32 mouse cellular contexts compared by ENCODE assay signal in genomic region chr15:62120735-62121134, GRCm38 (mm10).
DNase-seq lines count a peak whose midpoint lies in the region; ATAC-seq and TF ChIP-seq lines count a peak whose summit lies in the region.
"Had no signal": no experiment of that assay in that cellular context is flagged by ENCODE, and none has a peak within 500 bp of the region (broad histone marks: within the 10 kb centered on the region; RNA-seq: fewer than 3 reads in every experiment).

No protein-coding gene starts in this region.

- H3K9ac ChIP-seq in forebrain, embryonic 12.5 days = no peak overlapping the region
- no peak overlapping the region for H3K9ac ChIP-seq in liver, adult 2 months (ENCODE audit: low read depth, low read length)
- no peak overlapping the region for H3K9ac ChIP-seq in liver, embryonic 16.5 days (ENCODE audit: low read depth, low read length)
- H3K9ac ChIP-seq: forebrain, embryonic 13.5 days; hindbrain, embryonic 12.5 days; intestine, embryonic 15.5 days; limb, embryonic 15.5 days; neural tube, embryonic 15.5 days; stomach, embryonic 15.5 days had no signal

- peaks cover 42% of the 10 kb centered on the region; the same call in 1 of the 2 replicates for H3K4me1 ChIP-seq in forebrain, embryonic 10.5 days
- H3K4me1 ChIP-seq in forebrain, embryonic 12.5 days = no peaks in the 10 kb centered on the region
- H3K4me1 ChIP-seq in liver, adult 2 months (ENCODE audit: control insufficient read depth, insufficient read depth, low read length) = peaks cover 11% of the 10 kb centered on the region
- peaks cover 48% of the 10 kb centered on the region for H3K4me1 ChIP-seq in embryonic facial prominence, embryonic 10.5 days
- peaks cover 31% of the 10 kb centered on the region for H3K4me1 ChIP-seq in liver, embryonic 16.5 days (ENCODE audit: control insufficient read depth, low read depth, low read length)
- H3K4me1 ChIP-seq: forebrain, embryonic 13.5 days; hindbrain, embryonic 12.5 days had no signal

- H3K27me3 ChIP-seq in forebrain, embryonic 10.5 days (ENCODE audit: poor library complexity, severe bottlenecking) = no peaks in the 10 kb centered on the region
- no peaks in the 10 kb centered on the region for H3K27me3 ChIP-seq in forebrain, embryonic 12.5 days
- H3K27me3 ChIP-seq in liver, adult 2 months (ENCODE audit: control insufficient read depth, insufficient read depth, low read length) = no peaks in the 10 kb centered on the region
- H3K27me3 ChIP-seq in embryonic facial prominence, embryonic 10.5 days (replicated peaks; ENCODE audit: low read depth, poor library complexity, severe bottlenecking) = no peaks in the 10 kb centered on the region
- H3K27me3 ChIP-seq in liver, embryonic 16.5 days (ENCODE audit: control insufficient read depth, insufficient read depth, low read depth, low read length) = no peaks in the 10 kb centered on the region
- H3K27me3 ChIP-seq: forebrain, embryonic 13.5 days; hindbrain, embryonic 12.5 days; intestine, embryonic 15.5 days; limb, embryonic 15.5 days; neural tube, embryonic 15.5 days; stomach, embryonic 15.5 days had no signal

- peaks cover 3% of the 10 kb centered on the region; the same call in 1 of the 2 replicates for H3K79me2 ChIP-seq in liver, adult 2 months (ENCODE audit: control insufficient read depth, insufficient read depth, low read length)

- H3K27ac ChIP-seq in forebrain, embryonic 10.5 days = peak overlapping the region; percentile 16; the same call in 1 of the 2 replicates
- H3K27ac ChIP-seq in forebrain, embryonic 12.5 days = no peak overlapping the region
- H3K27ac ChIP-seq in liver, adult 2 months (replicated peaks; ENCODE audit: insufficient read depth, low read depth, low read length) = no peak overlapping the region
- H3K27ac ChIP-seq in embryonic facial prominence, embryonic 10.5 days (replicated peaks) = peak overlapping the region; percentile 6; the same call in 1 of the 2 replicates
- H3K27ac ChIP-seq in liver, embryonic 16.5 days (ENCODE audit: low read length) = peak overlapping the region; percentile 43; the same call in 1 of the 2 replicates
- H3K27ac ChIP-seq: forebrain, embryonic 13.5 days; hindbrain, embryonic 12.5 days; hindbrain, postnatal 0 days; intestine, embryonic 15.5 days; limb, embryonic 10.5 days; limb, embryonic 15.5 days; neural tube, embryonic 15.5 days; stomach, embryonic 15.5 days had no signal

- TF ChIP-seq CTCF in liver, adult 2 months (IDR thresholded peaks at IDR 0.05; ENCODE audit: low read depth, low read length) = no peak

- H3K9me3 ChIP-seq in forebrain, embryonic 10.5 days = no peaks in the 10 kb centered on the region
- H3K9me3 ChIP-seq in forebrain, embryonic 12.5 days = no peaks in the 10 kb centered on the region
- H3K9me3 ChIP-seq in embryonic facial prominence, embryonic 10.5 days = no peaks in the 10 kb centered on the region
- H3K9me3 ChIP-seq in liver, embryonic 16.5 days (replicated peaks; ENCODE audit: control insufficient read depth, low read length) = no peaks in the 10 kb centered on the region
- H3K9me3 ChIP-seq: forebrain, embryonic 13.5 days; hindbrain, embryonic 12.5 days; intestine, embryonic 15.5 days; limb, embryonic 10.5 days; limb, embryonic 15.5 days; neural tube, embryonic 15.5 days; stomach, embryonic 15.5 days had no signal

- H3K36me3 ChIP-seq in forebrain, embryonic 10.5 days (replicated peaks) = no peaks in the 10 kb centered on the region
- H3K36me3 ChIP-seq in forebrain, embryonic 12.5 days (replicated peaks) = no peaks in the 10 kb centered on the region
- H3K36me3 ChIP-seq in liver, adult 2 months (ENCODE audit: control insufficient read depth, insufficient read depth, low read length) = no peaks in the 10 kb centered on the region
- H3K36me3 ChIP-seq in embryonic facial prominence, embryonic 10.5 days (replicated peaks) = no peaks in the 10 kb centered on the region
- H3K36me3 ChIP-seq in liver, embryonic 16.5 days (ENCODE audit: control insufficient read depth, insufficient read depth) = no peaks in the 10 kb centered on the region
- H3K36me3 ChIP-seq: hindbrain, embryonic 12.5 days; intestine, embryonic 15.5 days; limb, embryonic 10.5 days; limb, embryonic 15.5 days; neural tube, embryonic 15.5 days; stomach, embryonic 15.5 days had no signal

- DNase-seq in forebrain, embryonic 10.5 days (ENCODE audit: extremely low spot score, low spot score) = no peak
- DNase-seq in liver, adult 2 months (ENCODE audit: extremely low read depth, low read depth, low spot score) = peak; percentile 41
- DNase-seq in liver (no peak), adipocyte (ENCODE audit: low spot score) (no peak)
- DNase-seq in embryonic facial prominence, embryonic 10.5 days (ENCODE audit: low spot score) = no peak
- no peak for DNase-seq in layer of hippocampus, adult 18-20 months (ENCODE audit: low spot score in 2 of 2)
- DNase-seq: adrenal gland, adult 8-10 months; cerebellum, adult 2 months; cerebellum, postnatal 14 days; gastrocnemius, postnatal 10 days; heart, postnatal 36 days; kidney, adult 8-10 months; kidney, postnatal 4 days; lung, postnatal 4 days; midbrain, embryonic 14.5 days; retina, postnatal 1 day; right cerebral cortex, postnatal 14 days; thymus, postnatal 14 days had no signal

- no peak for ATAC-seq in forebrain, embryonic 12.5 days (ENCODE audit: low FRiP score)
- no peak for ATAC-seq in liver, embryonic 16.5 days (ENCODE audit: low read depth)
- ATAC-seq: activated CD4-positive, CD25-positive, alpha-beta regulatory T cell, adult 4 months; forebrain, embryonic 13.5 days; hindbrain, postnatal 0 days; intestine, embryonic 15.5 days; lung, postnatal 0 days had no signal

- no peak overlapping the region for H3K4me3 ChIP-seq in forebrain, embryonic 10.5 days
- no peak overlapping the region for H3K4me3 ChIP-seq in forebrain, embryonic 12.5 days (replicated peaks)
- no peak overlapping the region for H3K4me3 ChIP-seq in liver, adult 2 months (ENCODE audit: insufficient read depth, low read depth, low read length)
- H3K4me3 ChIP-seq in embryonic facial prominence, embryonic 10.5 days = no peak overlapping the region
- H3K4me3 ChIP-seq in liver, embryonic 16.5 days (ENCODE audit: low read depth, low read length) = no peak overlapping the region
- H3K4me3 ChIP-seq: erythroblast, embryonic 14.5 days; forebrain, embryonic 13.5 days; hindbrain, embryonic 12.5 days; intestine, embryonic 15.5 days; limb, embryonic 10.5 days; limb, embryonic 15.5 days; neural tube, embryonic 15.5 days; stomach, embryonic 15.5 days had no signal

- TF ChIP-seq POLR2A in liver, adult 2 months (IDR thresholded peaks at IDR 0.05; ENCODE audit: extremely low read depth, insufficient read depth, low read length) = no peak

- 33% methylated on average over 4 of the region's 4 CpGs for WGBS in forebrain, embryonic 10.5 days
- WGBS in forebrain, embryonic 12.5 days = 45% methylated on average over 4 of the region's 4 CpGs
- WGBS in liver, adult 2 months = 36% methylated on average over 4 of the region's 4 CpGs
- WGBS in embryonic facial prominence, embryonic 10.5 days = 13% methylated on average over 4 of the region's 4 CpGs
- 34% methylated on average over 4 of the region's 4 CpGs for WGBS in liver, embryonic 16.5 days (ENCODE audit: insufficient replicate concordance)

- no peak overlapping the region for H3K4me2 ChIP-seq in forebrain, embryonic 12.5 days
- H3K4me2 ChIP-seq in liver, embryonic 16.5 days (ENCODE audit: low read depth, low read length) = no peak overlapping the region; the same call in 1 of the 2 replicates
- H3K4me2 ChIP-seq: forebrain, embryonic 13.5 days; heart, embryonic 11.5 days; hindbrain, embryonic 12.5 days; intestine, embryonic 15.5 days; limb, embryonic 15.5 days; neural tube, embryonic 15.5 days; stomach, embryonic 15.5 days had no signal

Comparison
In these comparisons a context has a peak if more than half of its experiments do, and no peak if none do; other contexts are left out.
1. H3K27ac ChIP-seq: peak in forebrain, embryonic 10.5 days (single experiment), embryonic facial prominence, embryonic 10.5 days (single experiment) and liver, embryonic 16.5 days (single experiment); none in forebrain, embryonic 12.5 days (single experiment) and liver, adult 2 months (single experiment).